Mouse (Mus musculus): ENCODE measurements at regions not wholly inside any gene's neighbourhood (a gene's known extent, or its start where the extent isn't known, plus 50 kb on each side); places are given as distances from the start of the nearest gene placed in this dataset.

GRCm38 (mm10) chr13:47397726-47398350 lies 275.4 kb downstream of the Rnf144b start:
- no peak for TF ChIP-seq CTCF (IDR thresholded peaks at IDR 0.05; ENCODE audit: low read depth)
- peak; percentile 42; the same call in 1 of the 2 replicates for ATAC-seq
- Histone ChIP-seq H3K36me3 (ENCODE audit: insufficient read depth) (no peaks in the 10 kb centered on the region), H3K9ac (no peak overlapping the region), H3K4me3 (ENCODE audit: low read depth, low read length) (no peak overlapping the region), H3K4me2 (ENCODE audit: low read depth) (no peak overlapping the region), H3K27ac (ENCODE audit: low read depth, low read length) (no peak overlapping the region), H3K9me3 (ENCODE audit: low read length) (no peaks in the 10 kb centered on the region), H3K27me3 (ENCODE audit: insufficient read depth, low read length) (no peaks in the 10 kb centered on the region), H3K4me1 (ENCODE audit: insufficient read depth) (no peaks in the 10 kb centered on the region)
- WGBS, result 33% methylated on average over 8 of the region's 8 CpGs
- DNase-seq, result peak; percentile 59

GRCm38 (mm10) chr13:47398976-47399375 lies 276.5 kb downstream of the Rnf144b start:
- Histone ChIP-seq H3K9me3 (ENCODE audit: low read length) (no peaks in the 10 kb centered on the region), H3K27ac (ENCODE audit: low read depth, low read length) (no peak overlapping the region), H3K9ac (no peak overlapping the region), H3K4me1 (ENCODE audit: insufficient read depth) (no peaks in the 10 kb centered on the region), H3K4me3 (ENCODE audit: low read depth, low read length) (no peak overlapping the region), H3K4me2 (ENCODE audit: low read depth) (no peak overlapping the region), H3K36me3 (ENCODE audit: insufficient read depth) (no peaks in the 10 kb centered on the region), H3K27me3 (ENCODE audit: insufficient read depth, low read length) (no peaks in the 10 kb centered on the region)
- TF ChIP-seq CTCF (IDR thresholded peaks at IDR 0.05; ENCODE audit: low read depth), result no peak
- 63% methylated on average over 5 of the region's 5 CpGs for WGBS
- ATAC-seq (no peak), DNase-seq (no peak)

GRCm38 (mm10) chr13:47413261-47413660 lies 290.8 kb downstream of the Rnf144b start:
- 0 out of 2 replicates have a peak overlapping the region, but pooled peaks have one; percentile 3 for H3K27ac ChIP-seq (ENCODE audit: low read depth, low read length)
- no peaks in the 10 kb centered on the region for H3K36me3 ChIP-seq (ENCODE audit: insufficient read depth)
- no peaks in the 10 kb centered on the region; the same call in 1 of the 2 replicates for H3K27me3 ChIP-seq (ENCODE audit: insufficient read depth, low read length)
- H3K4me2 ChIP-seq (ENCODE audit: low read depth), result no peak overlapping the region
- H3K4me1 ChIP-seq (ENCODE audit: insufficient read depth), result no peaks in the 10 kb centered on the region
- peak; percentile 77 for ATAC-seq
- no peak overlapping the region for H3K4me3 ChIP-seq (ENCODE audit: low read depth, low read length)
- 0 out of 2 replicates have a peak, but pooled peaks have one; percentile 4 for TF ChIP-seq CTCF (IDR thresholded peaks at IDR 0.05; ENCODE audit: low read depth)
- H3K9ac ChIP-seq, result no peak overlapping the region
- H3K9me3 ChIP-seq (ENCODE audit: low read length), result no peaks in the 10 kb centered on the region
- 42% methylated on average over 3 of the region's 3 CpGs for WGBS
- DNase-seq, result peak; percentile 80

- WGBS, result 38% methylated on average over 9 of the region's 9 CpGs
- TF ChIP-seq CTCF (IDR thresholded peaks at IDR 0.05; ENCODE audit: low read depth), result no peak
- H3K4me3 ChIP-seq (ENCODE audit: low read depth, low read length), result no peak overlapping the region
- H3K4me2 ChIP-seq (ENCODE audit: low read depth), result no peak overlapping the region; the same call in 1 of the 2 replicates
- no peaks in the 10 kb centered on the region for H3K9me3 ChIP-seq (ENCODE audit: low read length)
- no peak overlapping the region for H3K27ac ChIP-seq (ENCODE audit: low read depth, low read length)
- no peaks in the 10 kb centered on the region for H3K4me1 ChIP-seq (ENCODE audit: insufficient read depth)
- ATAC-seq (peak; percentile 94), DNase-seq (peak; percentile 87)
- no peak overlapping the region for H3K9ac ChIP-seq
- no peaks in the 10 kb centered on the region for H3K36me3 ChIP-seq (ENCODE audit: insufficient read depth)
- no peaks in the 10 kb centered on the region; the same call in 1 of the 2 replicates for H3K27me3 ChIP-seq (ENCODE audit: insufficient read depth, low read length)
Measured at GRCm38 (mm10) chr13:47413940-47414339, 291.5 kb downstream of the Rnf144b start.

- H3K4me1 ChIP-seq (ENCODE audit: insufficient read depth), result peaks cover 7% of the 10 kb centered on the region; the same call in 1 of the 2 replicates
- H3K27ac ChIP-seq (ENCODE audit: low read depth, low read length), result peak overlapping the region; percentile 40; the same call in 1 of the 2 replicates
- no peak; the same call in 1 of the 2 replicates for ATAC-seq
- no peak overlapping the region for H3K4me3 ChIP-seq (ENCODE audit: low read depth, low read length)
- peak; percentile 23 for DNase-seq
- WGBS, result 8% methylated on average over 8 of the region's 8 CpGs
- no peak overlapping the region; the same call in 1 of the 2 replicates for H3K9ac ChIP-seq
- no peak overlapping the region for H3K4me2 ChIP-seq (ENCODE audit: low read depth)
- no peaks in the 10 kb centered on the region for H3K36me3 ChIP-seq (ENCODE audit: insufficient read depth)
- no peaks in the 10 kb centered on the region for H3K27me3 ChIP-seq (ENCODE audit: insufficient read depth, low read length)
- H3K9me3 ChIP-seq (ENCODE audit: low read length), result no peaks in the 10 kb centered on the region
- TF ChIP-seq CTCF (IDR thresholded peaks at IDR 0.05; ENCODE audit: low read depth), result no peak
Measured at GRCm38 (mm10) chr13:47429856-47430365, 307.5 kb downstream of the Rnf144b start.

- Histone ChIP-seq H3K4me2 (ENCODE audit: low read depth) (no peak overlapping the region), H3K27ac (ENCODE audit: low read depth, low read length) (peak overlapping the region; percentile 29; the same call in 1 of the 2 replicates), H3K9me3 (ENCODE audit: low read length) (no peaks in the 10 kb centered on the region), H3K9ac (no peak overlapping the region), H3K4me1 (ENCODE audit: insufficient read depth) (peaks cover 7% of the 10 kb centered on the region; the same call in 1 of the 2 replicates), H3K27me3 (ENCODE audit: insufficient read depth, low read length) (no peaks in the 10 kb centered on the region), H3K36me3 (ENCODE audit: insufficient read depth) (no peaks in the 10 kb centered on the region), H3K4me3 (ENCODE audit: low read depth, low read length) (no peak overlapping the region)
- TF ChIP-seq CTCF (IDR thresholded peaks at IDR 0.05; ENCODE audit: low read depth), result no peak
- WGBS, result 19% methylated on average over 9 of the region's 9 CpGs
- DNase-seq (peak; percentile 42), ATAC-seq (peak; percentile 29; the same call in 1 of the 2 replicates)
Measured at GRCm38 (mm10) chr13:47430409-47430808, 308.0 kb downstream of the Rnf144b start.

GRCm38 (mm10) chr13:47435631-47436030 lies 313.2 kb downstream of the Rnf144b start:
- no peak for ATAC-seq
- Histone ChIP-seq H3K36me3 (ENCODE audit: insufficient read depth) (no peaks in the 10 kb centered on the region), H3K4me2 (ENCODE audit: low read depth) (no peak overlapping the region), H3K4me3 (ENCODE audit: low read depth, low read length) (no peak overlapping the region), H3K27ac (ENCODE audit: low read depth, low read length) (no peak overlapping the region), H3K9me3 (ENCODE audit: low read length) (no peaks in the 10 kb centered on the region), H3K4me1 (ENCODE audit: insufficient read depth) (no peaks in the 10 kb centered on the region; the same call in 1 of the 2 replicates), H3K9ac (no peak overlapping the region), H3K27me3 (ENCODE audit: insufficient read depth, low read length) (no peaks in the 10 kb centered on the region)
- no peak for DNase-seq
- TF ChIP-seq CTCF (IDR thresholded peaks at IDR 0.05; ENCODE audit: low read depth), result no peak
- WGBS, result 88% methylated on average over 7 of the region's 7 CpGs

Measured in forebrain, postnatal 0 days (tissue).